Mouse (Mus musculus) left cerebral cortex, adult 9 months (tissue): Measurements from ENCODE around the gene Necab3.

Source experiments
- DNase-seq, 2 experiments: peaks; one replicate each; pipeline ENCODE4 v3.0.0; 2022; ENCODE audit warnings: low spot score in 2 of 2

Gene Necab3

DNA sequence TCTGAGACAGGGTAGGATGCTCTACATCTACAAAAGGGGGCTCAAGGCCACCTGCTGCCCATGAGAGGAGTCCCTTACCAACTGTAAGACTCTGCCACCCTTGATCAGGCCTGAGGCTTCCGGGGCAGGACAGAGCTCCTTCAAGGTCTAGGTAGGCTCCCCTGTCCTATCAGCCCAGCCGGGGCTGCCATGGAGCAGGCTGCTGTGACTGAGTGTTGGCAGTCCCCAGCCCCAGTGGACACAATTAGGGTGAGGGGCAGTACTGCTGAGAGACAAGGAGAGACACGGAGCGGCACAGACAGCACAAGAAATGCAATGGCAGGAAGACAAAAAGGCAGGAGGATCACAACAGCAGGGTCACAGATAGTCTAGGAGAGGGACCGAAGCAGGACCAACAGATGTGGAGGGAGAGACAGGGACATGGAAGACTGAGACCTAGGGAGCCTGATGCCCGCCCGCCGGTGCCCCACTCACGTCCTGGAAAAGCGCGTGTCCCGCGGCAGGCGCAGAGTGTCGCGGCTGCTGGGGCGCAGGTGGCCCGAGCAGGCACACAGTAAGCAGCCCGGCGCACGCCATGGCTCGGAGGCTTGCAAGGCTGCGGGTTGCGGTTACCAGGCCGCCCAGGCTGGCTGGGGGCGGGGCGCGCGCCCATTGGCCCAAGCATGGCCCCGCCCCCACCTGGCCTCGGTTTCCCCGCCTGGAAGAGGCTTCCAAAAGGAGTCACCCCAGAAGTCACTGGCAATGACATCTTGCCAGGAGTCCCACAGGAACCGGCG, at the start of gene Necab3:
Necab3 (minus strand) TSS at position 627 of the 776 bp plus-strand sequence.
- peak in 1 of 2 experiments; percentile 59 for DNase-seq

GRCm38 (mm10) chr2:154606965-154607364, 48.3 kb upstream of the Necab3 start:
- no peak for DNase-seq

- no peak for DNase-seq
Observed at GRCm38 (mm10) chr2:154604156-154604555, 45.5 kb upstream of the Necab3 start.

DNA sequence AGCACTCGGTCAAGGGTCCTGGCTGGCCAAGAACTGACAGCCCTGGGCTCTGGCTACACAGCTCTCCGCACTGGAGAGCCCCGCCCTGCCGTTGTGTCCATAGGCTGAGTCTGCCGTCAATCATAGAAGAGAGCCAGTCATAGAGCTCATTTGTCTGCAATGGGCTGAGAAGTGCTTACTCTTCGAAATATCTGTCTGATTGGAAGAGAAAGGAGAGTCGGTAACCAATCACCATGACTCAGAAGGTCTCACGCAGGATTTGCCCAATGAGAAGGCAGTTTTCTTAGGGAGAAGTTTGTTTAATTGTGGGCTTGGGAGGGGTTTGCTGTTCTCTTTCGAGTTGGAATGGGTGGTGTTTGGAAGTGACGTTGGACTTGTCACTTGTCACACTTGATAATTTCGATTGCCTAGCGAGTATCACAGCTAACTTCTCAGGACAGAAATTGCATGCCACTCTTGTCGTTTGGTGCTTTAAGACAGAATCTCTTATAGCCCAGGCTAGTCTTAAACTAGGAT, 45.0 kb upstream of the Necab3 start, which contains the start of gene Pxmp4:
Pxmp4 (minus strand) TSS at position 71 of the 516 bp plus-strand sequence.
- peak; percentile 97 to 100 for DNase-seq

DNA sequence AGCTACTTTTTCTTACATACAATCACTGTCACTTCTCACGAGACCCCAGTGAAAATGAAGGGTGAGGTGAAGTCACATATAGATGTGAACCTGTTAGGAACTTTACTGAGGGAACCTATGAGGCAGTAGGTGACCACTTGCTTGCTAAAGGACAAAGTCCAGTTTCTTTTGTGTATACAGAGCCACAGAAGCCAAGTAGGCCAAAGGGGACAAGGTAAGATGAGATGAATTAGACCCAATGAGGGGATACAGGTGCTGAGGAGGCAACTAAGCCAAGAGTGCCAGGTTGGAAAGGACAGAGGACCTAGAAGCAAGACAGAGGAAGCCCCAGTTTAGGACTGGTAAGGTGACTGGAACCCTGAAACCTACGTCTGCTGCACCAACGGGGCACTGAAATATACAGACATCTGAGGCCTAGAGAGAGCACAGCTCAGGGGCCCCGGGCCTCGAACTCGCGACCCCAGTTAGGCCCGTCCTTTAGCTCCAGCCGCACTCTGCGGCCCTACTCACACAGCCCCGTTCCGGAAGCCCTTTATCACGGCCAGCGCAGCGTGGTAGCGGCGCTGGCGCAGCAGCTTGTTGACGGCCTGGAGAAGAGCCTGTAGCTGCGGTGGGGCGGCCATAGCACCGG, 44.4 kb upstream of the Necab3 start:
- DNase-seq = no peak

- DNase-seq = no peak
Observed at GRCm38 (mm10) chr2:154601324-154601723, 42.6 kb upstream of the Necab3 start.

- no peak for DNase-seq
Observed at GRCm38 (mm10) chr2:154600586-154600985, 41.9 kb upstream of the Necab3 start.

GRCm38 (mm10) chr2:154597399-154597798, 38.7 kb upstream of the Necab3 start:
- no peak for DNase-seq

DNA sequence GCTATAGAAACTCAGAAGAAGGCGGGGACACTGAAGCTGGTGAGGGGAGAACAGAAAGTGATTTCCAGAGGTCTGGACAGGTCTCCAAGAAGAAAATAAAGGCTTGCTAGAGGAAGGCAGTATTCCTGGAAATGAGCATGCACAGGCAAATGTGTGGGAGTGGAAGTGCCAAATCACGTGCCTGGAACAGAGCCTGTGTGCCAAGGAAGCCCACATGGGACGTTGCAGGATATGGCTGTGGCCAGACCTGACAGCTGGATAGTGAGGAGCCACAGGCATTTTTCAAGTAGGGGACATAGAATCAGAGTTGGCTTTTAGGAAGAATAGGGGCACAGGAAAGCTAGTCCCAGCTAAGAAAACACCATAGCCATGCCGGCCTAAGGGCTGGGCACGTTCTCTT, 37.1 kb upstream of the Necab3 start:
- DNase-seq = no peak

GRCm38 (mm10) chr2:154593025-154593424, 34.3 kb upstream of the Necab3 start:
- DNase-seq = no peak

DNA sequence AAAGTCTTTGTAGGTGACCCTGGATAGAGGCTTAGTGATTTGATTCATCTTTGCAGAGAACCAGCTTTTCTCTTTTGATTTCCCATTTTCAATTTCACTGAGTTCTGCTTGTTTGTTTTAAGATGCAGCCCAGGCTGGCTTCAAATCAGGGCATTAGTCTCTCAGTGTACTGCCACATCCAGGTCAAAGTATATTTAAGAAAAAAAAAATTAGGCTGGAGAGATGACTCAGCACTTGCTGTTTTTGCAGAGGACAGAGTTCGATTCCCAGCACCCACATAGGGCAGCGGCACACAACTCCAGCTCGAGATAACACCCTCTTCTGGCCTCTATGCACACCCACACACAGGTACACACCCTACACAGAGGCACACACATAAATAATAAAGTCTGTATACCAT, 32.5 kb upstream of the Necab3 start:
- DNase-seq = no peak

DNA sequence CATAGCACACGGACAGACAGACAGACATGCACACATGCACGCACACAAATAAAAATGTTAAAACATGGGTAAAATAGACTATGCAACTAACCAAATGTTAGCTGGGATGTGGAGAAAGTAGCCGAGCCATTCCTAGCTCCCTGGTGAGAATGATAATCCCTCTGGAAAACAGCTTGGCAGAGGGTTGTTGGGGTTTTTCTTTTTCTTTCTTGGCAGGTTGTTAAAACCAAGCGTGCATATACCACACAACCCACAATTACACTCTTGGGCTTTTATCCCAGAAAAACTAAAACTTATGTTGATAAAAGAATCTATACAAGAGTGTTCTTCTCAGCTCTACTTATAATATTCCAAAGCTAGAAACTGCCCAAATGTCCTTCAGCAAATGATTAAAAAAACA, 30.4 kb upstream of the Necab3 start:
- peak in 1 of 2 experiments; percentile 35 for DNase-seq

- DNase-seq = no peak
Observed at GRCm38 (mm10) chr2:154586405-154586804, 27.7 kb upstream of the Necab3 start.

GRCm38 (mm10) chr2:154584931-154585601, 26.4 kb upstream of the Necab3 start:
- no peak for DNase-seq

GRCm38 (mm10) chr2:154583906-154584872, 25.5 kb upstream of the Necab3 start:
- peak; percentile 90 to 96 for DNase-seq

- no peak for DNase-seq
Observed at GRCm38 (mm10) chr2:154581421-154581820, 22.7 kb upstream of the Necab3 start.

- no peak for DNase-seq
Observed at GRCm38 (mm10) chr2:154580586-154580985, 21.9 kb upstream of the Necab3 start.

- DNase-seq = no peak
Observed at GRCm38 (mm10) chr2:154577744-154578067, 19.0 kb upstream of the Necab3 start.

DNA sequence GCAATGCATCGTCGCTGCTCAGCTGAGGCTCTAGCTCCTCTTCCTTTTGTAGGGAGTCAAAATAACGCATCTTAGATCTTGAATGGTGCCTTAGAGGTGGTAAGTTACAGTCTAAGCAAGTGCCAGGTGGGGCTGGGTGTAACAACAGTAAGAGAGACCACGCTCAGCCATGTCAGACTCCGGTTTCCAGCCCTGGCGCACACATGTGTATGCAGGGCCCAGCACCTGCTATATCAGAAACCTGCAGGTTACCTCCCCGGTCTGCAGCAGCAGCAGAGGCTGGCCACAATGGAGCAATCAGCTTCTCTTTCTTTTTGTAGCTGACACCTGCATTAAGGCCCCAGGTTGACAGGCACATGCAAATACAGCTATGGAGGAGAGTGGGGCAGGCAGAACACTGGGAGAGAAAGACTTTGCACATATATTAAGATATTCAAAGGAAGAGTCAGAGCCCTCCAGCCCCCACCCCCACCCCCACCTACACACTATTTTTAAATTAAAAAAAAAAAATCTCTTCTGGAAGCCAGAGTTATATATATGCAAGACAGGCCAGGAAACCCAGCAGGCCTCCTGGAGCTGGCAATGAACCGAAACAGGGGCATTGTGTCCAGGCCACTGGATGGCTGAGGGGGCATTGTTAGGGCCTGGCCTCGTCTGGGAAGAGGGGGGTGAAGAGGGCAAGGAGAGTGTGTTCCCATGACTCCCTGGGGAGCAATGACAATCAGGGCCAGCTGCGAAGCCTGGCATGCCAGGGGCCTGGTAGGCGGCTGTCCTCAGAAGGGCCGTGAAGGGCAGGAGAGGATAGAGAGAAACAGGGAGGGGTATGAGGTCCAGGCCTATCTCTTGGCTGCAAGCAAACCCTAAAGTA, 18.4 kb upstream of the Necab3 start:
- no peak for DNase-seq

- DNase-seq = no peak
Observed at GRCm38 (mm10) chr2:154574271-154574670, 15.6 kb upstream of the Necab3 start.
